Mouse (Mus musculus) G1E (cell line): ENCODE data around the gene Duxf3.
"Not testable (repeated sequence)": the region's sequence is repeated elsewhere in the genome, so short reads cannot be mapped to it uniquely, and the experiment has no call there.

Source experiments
- CTCF ChIP-seq: IDR thresholded peaks from 2 replicates; pipeline ENCODE4 v1.5.1; 2012; ENCODE audit warnings: low read depth, low read length, inconsistent platforms, mixed read lengths
- GATA1 ChIP-seq: IDR thresholded peaks from 2 replicates; pipeline ENCODE4 v1.6.1; 2012; ENCODE audit warnings: borderline replicate concordance, low read length, inconsistent platforms, mixed read lengths
- GATA2 ChIP-seq: IDR thresholded peaks from 2 replicates; pipeline ENCODE4 v1.6.1; 2012; ENCODE audit warnings: low read depth, low read length, inconsistent platforms, borderline replicate concordance
- TAL1 ChIP-seq: conservative IDR thresholded peaks from 2 replicates; pipeline ENCODE4 v1.6.1; 2012; ENCODE audit warnings: low read depth, low read length, inconsistent platforms, mixed read lengths

DNA sequence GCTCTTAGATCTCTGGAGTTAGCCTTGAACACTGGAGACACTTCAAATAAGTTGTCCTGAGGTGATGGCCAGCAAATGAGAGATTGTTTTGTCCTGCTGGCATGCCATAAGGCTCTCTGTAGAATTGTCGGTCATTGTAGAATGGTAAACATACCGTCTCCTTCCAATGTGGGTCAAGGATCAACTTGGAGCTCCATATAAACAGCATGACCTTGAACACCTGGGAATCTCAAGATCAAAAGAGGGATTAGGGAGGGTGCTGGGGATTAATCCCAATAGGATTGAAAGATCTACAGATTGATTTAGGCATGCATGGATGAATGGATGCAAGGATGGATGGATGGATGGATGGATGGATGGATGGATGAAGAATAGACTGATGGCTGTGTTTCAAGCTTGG is 10.9 kb downstream of the Duxf3 start:
- TF ChIP-seq CTCF, TAL1, GATA1, GATA2: not testable (repeated sequence)
